Mouse (Mus musculus): ENCODE measurements around the gene Gm20914. TPM values are rescaled to one million over a fixed set of nuclear protein-coding genes. Genes with fewer than 3 reads are reported as not detected.
"Not testable (repeated sequence)": the region's sequence is repeated elsewhere in the genome, so short reads cannot be mapped to it uniquely, and the experiment has no call there.

Gene Gm20914
- total RNA-seq (2021): not detected
- long read RNA-seq, experiment 1: 0 reads
- long read RNA-seq, experiment 2: 0 reads

- not testable (repeated sequence) for DNase-seq (ENCODE audit: low spot score in 2 of 2)
Measured at GRCm38 (mm10) chrY:5725678-5726077, at the start of gene Gm20914. Gene Gm20914, plus strand, starts transcription at chrY:5725978.

Other genes starting within 250 kb of the Gm20914 start
- not detected for gene Gm21854, start 69.0 kb upstream of the Gm20914 start, total RNA-seq (2021)
- gene Gm28171, start 67.4 kb downstream of the Gm20914 start, total RNA-seq (2021): not detected
- gene Gm21778, start 216.5 kb downstream of the Gm20914 start, total RNA-seq (2021): not detected

Data from adrenal gland, postnatal 4 days (tissue).